Mouse (Mus musculus): Measurements from ENCODE around the gene Stambpl1.

- no peak for TF ChIP-seq NELFE (IDR thresholded peaks at IDR 0.05; ENCODE audit: low read depth, low read length)
- no peak for TF ChIP-seq POLR2A (IDR thresholded peaks at IDR 0.05; ENCODE audit: control insufficient read depth in 1 of 2, insufficient read depth in 1 of 2, low read depth in 1 of 2, low read length in 2 of 2, poor library complexity in 1 of 2)
- no peak for TF ChIP-seq E2F4 (IDR thresholded peaks at IDR 0.05; ENCODE audit: borderline replicate concordance, low read depth, low read length)
- no peak for TF ChIP-seq MXI1 (IDR thresholded peaks at IDR 0.05; ENCODE audit: low read depth, low read length)
- TF ChIP-seq ZNF384 (IDR thresholded peaks at IDR 0.05; ENCODE audit: low read depth, low read length): no peak
Measured at GRCm38 (mm10) chr19:34165891-34166290, 26.1 kb upstream of the Stambpl1 start, which contains the start of gene Ankrd22.
